Comparison of ENCODE assay signal across 8 mouse cellular contexts in the genomic region with DNA sequence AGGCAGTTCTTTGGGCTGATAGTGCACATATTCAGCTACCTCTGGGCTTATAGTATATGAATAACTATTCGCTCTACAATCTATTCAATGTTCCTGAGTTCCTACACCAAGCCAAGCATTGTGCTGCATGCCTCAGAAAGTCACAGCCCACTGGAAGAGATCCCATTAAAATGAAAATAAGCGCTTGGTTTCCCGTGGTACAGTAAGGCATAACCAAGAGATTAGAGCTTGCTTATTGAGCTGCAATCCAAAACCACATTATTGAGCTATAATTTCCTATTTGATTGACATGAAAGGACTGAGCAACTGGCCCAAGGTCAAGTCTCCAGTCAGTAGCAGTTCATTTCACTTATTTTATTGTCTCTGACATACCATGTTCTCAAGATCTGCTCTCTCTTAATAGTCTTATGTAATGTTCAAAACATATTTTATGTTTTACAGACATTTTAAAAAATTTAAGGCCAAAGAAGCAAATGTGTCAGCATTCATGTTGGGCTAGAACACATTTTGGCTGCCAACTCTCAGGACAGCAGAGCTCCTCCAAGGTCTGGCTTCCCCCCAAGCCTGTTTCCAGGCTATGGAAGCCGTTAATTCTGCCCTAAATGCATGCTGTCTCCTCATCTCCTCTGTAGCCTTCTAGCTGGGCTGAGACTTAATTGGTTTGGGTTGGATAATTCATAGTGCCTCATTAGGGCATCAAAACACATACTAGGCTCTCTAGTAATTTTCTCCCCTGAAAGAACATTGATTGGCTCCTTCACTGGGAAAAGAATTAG.
DNase-seq lines count a peak whose midpoint lies in the region; ATAC-seq lines count a peak whose summit lies in the region.

No protein-coding gene starts in this region.

- ATAC-seq in megakaryocyte, adult 5-6 weeks (ENCODE audit: poor library complexity, severe bottlenecking), result no peak

- intact Hi-C loops in gastrocnemius, postnatal 36 days (cut with DNase I), result no loop called here

- DNase-seq in gastrocnemius, postnatal 4 days (ENCODE audit: low spot score in 2 of 2), result peak; percentile 22 to 59
- DNase-seq in gastrocnemius, postnatal 36 days, result no peak
- DNase-seq in 3T3-L1 (ENCODE audit: low read depth, low spot score), result peak; percentile 8
- DNase-seq in cerebellum, adult 9-10 months, result peak; percentile 90
- DNase-seq in layer of hippocampus, adult 9-11 months, result peak; percentile 30
- no peak for DNase-seq in thymus, postnatal 4 days
- DNase-seq in heart, adult 9 months (ENCODE audit: low spot score in 2 of 2), result no peak

Comparison
In these comparisons a context has a peak if more than half of its experiments do, and no peak if none do; other contexts are left out.
1. DNase-seq: peak in gastrocnemius, postnatal 4 days (2 of 2), 3T3-L1 (single experiment), cerebellum, adult 9-10 months (single experiment) and layer of hippocampus, adult 9-11 months (single experiment); none in gastrocnemius, postnatal 36 days (0 of 2), thymus, postnatal 4 days (single experiment) and heart, adult 9 months (0 of 2).